Mouse (Mus musculus) MEL (cell line): Measurements from ENCODE around the gene Ppp1r14d. TPM values are rescaled to one million over a fixed set of nuclear protein-coding genes. Genes with fewer than 3 reads are reported as not detected.

Experiments
- DNase-seq: peaks from one replicate; pipeline ENCODE4 v3.0.0; 2011; ENCODE audit warnings: low read depth, low spot score
- H3K27ac ChIP-seq: 2 replicates; pipeline ENCODE4 v1.5.1; 2012; ENCODE audit warnings: low read depth, mild to moderate bottlenecking, control low read depth, low read length, moderate library complexity; ENCODE audit not compliant: control insufficient read depth
- H3K27me3 ChIP-seq, 2 experiments: fragments of 150-350 bp in 1 of 2; sonication (generic) in 1 of 2; 2 replicates each; pipeline ENCODE4 v1.6.1; 2012; ENCODE audit warnings: low read length in 2 of 2, mild to moderate bottlenecking in 2 of 2, improper control_type of control experiment in 1 of 2, moderate library complexity in 1 of 2; ENCODE audit not compliant: insufficient read depth in 2 of 2, control insufficient read depth in 1 of 2
- H3K36me3 ChIP-seq, 2 experiments: 2 replicates each; pipeline ENCODE4 v1.6.1; 2012 to 2014; ENCODE audit warnings: low read length in 2 of 2, improper control_type of control experiment in 1 of 2, inconsistent platforms in 1 of 2, mild to moderate bottlenecking in 1 of 2; ENCODE audit not compliant: insufficient read depth in 2 of 2, control insufficient read depth in 1 of 2
- H3K4me1 ChIP-seq, 2 experiments: fragments of 150-350 bp in 1 of 2; sonication (generic) in 1 of 2; 2 replicates each; pipeline ENCODE4 v1.6.1; 2012; ENCODE audit warnings: low read length in 2 of 2, improper control_type of control experiment in 1 of 2, mild to moderate bottlenecking in 1 of 2; ENCODE audit not compliant: insufficient read depth in 2 of 2, control insufficient read depth in 1 of 2
- H3K4me3 ChIP-seq, 2 experiments: fragments of 150-350 bp in 1 of 2; sonication (generic) in 1 of 2; 2 replicates each; pipeline ENCODE4 v1.5.1; 2012; ENCODE audit warnings: low read depth in 2 of 2, low read length in 2 of 2, mild to moderate bottlenecking in 2 of 2, moderate library complexity in 2 of 2, control low read depth in 1 of 2, improper control_type of control experiment in 1 of 2; ENCODE audit not compliant: control insufficient read depth in 1 of 2, insufficient read depth in 1 of 2
- H3K79me2 ChIP-seq: 2 replicates; pipeline ENCODE4 v1.6.1; 2012; ENCODE audit warnings: mild to moderate bottlenecking, low read length, moderate library complexity; ENCODE audit not compliant: control insufficient read depth, poor library complexity, insufficient read depth
- H3K9ac ChIP-seq: 2 replicates; pipeline ENCODE4 v1.6.1; 2012; ENCODE audit warnings: low read depth, mild to moderate bottlenecking, control low read depth, low read length, moderate library complexity; ENCODE audit not compliant: control insufficient read depth, poor library complexity, severe bottlenecking
- H3K9me3 ChIP-seq: fragments of 150-350 bp; sonication (generic); replicated peaks from 2 replicates; pipeline ENCODE4 v1.6.1; 2012; ENCODE audit warnings: mild to moderate bottlenecking, low read length, improper control_type of control experiment, moderate library complexity; ENCODE audit not compliant: insufficient read depth
- BHLHE40 ChIP-seq: IDR thresholded peaks from 2 replicates; pipeline ENCODE4 v1.6.1; 2012; ENCODE audit warnings: low read depth, mild to moderate bottlenecking, inconsistent platforms, low read length, improper control_type of control experiment, borderline replicate concordance
- E2F4 ChIP-seq: IDR thresholded peaks from 2 replicates; pipeline ENCODE4 v1.6.1; 2011; ENCODE audit warnings: low read depth, low read length, improper control_type of control experiment, borderline replicate concordance
- ELF1 ChIP-seq: IDR thresholded peaks from 2 replicates; pipeline ENCODE4 v1.6.1; 2014; ENCODE audit warnings: low read depth, mild to moderate bottlenecking, inconsistent platforms, low read length, improper control_type of control experiment, moderate library complexity
- ETS1 ChIP-seq: IDR thresholded peaks from 2 replicates; pipeline ENCODE4 v1.6.1; 2012; ENCODE audit warnings: low read depth, mild to moderate bottlenecking, inconsistent platforms, low read length, improper control_type of control experiment, moderate library complexity
- GATA1 ChIP-seq: IDR thresholded peaks from 2 replicates; pipeline ENCODE4 v1.6.1; 2011; ENCODE audit warnings: low read depth, low read length, improper control_type of control experiment
- HCFC1 ChIP-seq: IDR thresholded peaks from 2 replicates; pipeline ENCODE4 v1.6.1; 2012; ENCODE audit warnings: low read depth, mild to moderate bottlenecking, inconsistent platforms, low read length, improper control_type of control experiment, moderate library complexity
- JUND ChIP-seq: IDR thresholded peaks from 2 replicates; pipeline ENCODE4 v1.6.1; 2011; ENCODE audit warnings: low read depth, mild to moderate bottlenecking, improper control_type of control experiment, low read length
- MAFK ChIP-seq: IDR thresholded peaks from 2 replicates; pipeline ENCODE4 v1.6.1; 2011; ENCODE audit warnings: low read depth, mild to moderate bottlenecking, low read length, improper control_type of control experiment, borderline replicate concordance
- MAZ ChIP-seq: IDR thresholded peaks from 2 replicates; pipeline ENCODE4 v1.6.1; 2012; ENCODE audit warnings: low read depth, mild to moderate bottlenecking, inconsistent platforms, low read length, improper control_type of control experiment
- MXI1 ChIP-seq: IDR thresholded peaks from 2 replicates; pipeline ENCODE4 v1.6.1; 2011; ENCODE audit warnings: mild to moderate bottlenecking, low read depth, low read length, improper control_type of control experiment
- MYC ChIP-seq: IDR thresholded peaks from 2 replicates; pipeline ENCODE4 v1.6.1; 2011; ENCODE audit warnings: low read depth, mild to moderate bottlenecking, low read length, improper control_type of control experiment, moderate library complexity
- NRF1 ChIP-seq: IDR thresholded peaks from 2 replicates; pipeline ENCODE4 v1.6.1; 2014; ENCODE audit warnings: low read depth, mild to moderate bottlenecking, inconsistent platforms, low read length, improper control_type of control experiment, moderate library complexity; ENCODE audit not compliant: poor library complexity, insufficient read depth, severe bottlenecking
- POLR2A ChIP-seq, 2 experiments: IDR thresholded peaks; 2 replicates each; pipeline ENCODE4 v1.6.1; 2011 to 2012; ENCODE audit warnings: low read length in 2 of 2, mild to moderate bottlenecking in 2 of 2, control low read depth in 1 of 2, improper control_type of control experiment in 1 of 2, low read depth in 1 of 2, moderate library complexity in 1 of 2; ENCODE audit not compliant: control insufficient read depth in 1 of 2, insufficient read depth in 1 of 2, poor library complexity in 1 of 2
- POLR2AphosphoS2 ChIP-seq: IDR thresholded peaks from 2 replicates; pipeline ENCODE4 v1.6.1; 2011; ENCODE audit warnings: low read length, improper control_type of control experiment
- RAD21 ChIP-seq: IDR thresholded peaks from 2 replicates; pipeline ENCODE4 v1.6.1; 2011; ENCODE audit warnings: mild to moderate bottlenecking, low read depth, low read length, improper control_type of control experiment
- SIN3A ChIP-seq: IDR thresholded peaks from 2 replicates; pipeline ENCODE4 v1.6.1; 2012; ENCODE audit warnings: low read length, improper control_type of control experiment, inconsistent platforms
- TAL1 ChIP-seq: IDR thresholded peaks from 2 replicates; pipeline ENCODE4 v1.6.1; 2012; ENCODE audit warnings: mild to moderate bottlenecking, inconsistent platforms, low read length, moderate library complexity, mixed read lengths
- UBTF ChIP-seq: IDR thresholded peaks from 2 replicates; pipeline ENCODE4 v1.6.1; 2012; ENCODE audit warnings: low read depth, mild to moderate bottlenecking, inconsistent platforms, low read length, improper control_type of control experiment, moderate library complexity, borderline replicate concordance; ENCODE audit not compliant: insufficient read depth
- ZC3H11A ChIP-seq: IDR thresholded peaks from 2 replicates; pipeline ENCODE4 v1.6.1; 2012; ENCODE audit warnings: low read depth, mild to moderate bottlenecking, inconsistent platforms, low read length, improper control_type of control experiment
- ZKSCAN1 ChIP-seq: IDR thresholded peaks from 2 replicates; pipeline ENCODE4 v1.6.1; 2012; ENCODE audit warnings: low read depth, mild to moderate bottlenecking, inconsistent platforms, low read length, improper control_type of control experiment, moderate library complexity
- ZNF384 ChIP-seq: IDR thresholded peaks from 2 replicates; pipeline ENCODE4 v1.6.1; 2012; ENCODE audit warnings: low read depth, mild to moderate bottlenecking, inconsistent platforms, low read length, improper control_type of control experiment
- polyA plus RNA-seq, 2 experiments: library from polyadenylated mRNA; stranded (reverse) in 1 of 2; unstranded in 1 of 2; fragments of >175 nt in 1 of 2; fragments of >200 nt in 1 of 2; gene quantifications; 2 replicates each; pipeline versions ENCODE4 v1.2.1 to v1.2.4; 2012; ENCODE audit warnings: low replicate concordance in 2 of 2, low read depth in 1 of 2; ENCODE audit not compliant: insufficient read length in 2 of 2, insufficient read depth in 1 of 2, missing spikeins in 1 of 2
- total RNA-seq: library from RNA; depleted of rRNA; stranded (reverse); fragments of 300-350 nt; gene quantifications from 2 replicates; pipeline ENCODE4 v1.2.3, GENCODE M21; 2012

Gene Ppp1r14d
- total and polyA plus RNA-seq, 3 experiments, result not detected

DNA sequence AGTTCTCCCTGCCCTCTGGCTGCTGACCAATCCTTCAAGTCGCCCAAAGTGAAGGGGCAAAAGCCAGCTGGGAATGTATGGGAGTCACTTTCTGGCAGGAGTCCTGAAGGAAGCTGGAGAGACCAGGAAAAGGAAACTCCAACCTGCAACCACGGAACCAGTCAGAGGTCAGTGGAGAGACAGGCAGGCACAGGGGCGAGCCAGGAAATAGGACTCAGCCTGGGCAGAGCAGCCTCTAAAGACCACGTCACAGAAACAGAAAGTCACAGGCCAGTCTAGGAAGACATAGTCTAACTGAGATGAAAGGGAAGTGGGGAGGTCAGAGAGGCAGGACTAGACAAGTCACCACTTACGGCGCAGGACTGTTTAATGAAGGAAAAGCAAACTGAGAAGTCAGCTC, 54.1 kb downstream of the Ppp1r14d start:
- Histone ChIP-seq H3K9me3 (no peaks in the 10 kb centered on the region), H3K27me3 (no peaks in the 10 kb centered on the region), H3K4me1 (peaks cover 5 to 27% of the 10 kb centered on the region in 2 experiments; a peak in 3 of 4 replicates), H3K9ac (no peak overlapping the region), H3K27ac (no peak overlapping the region), H3K4me3 (no peak overlapping the region), H3K36me3 (peaks cover 0 to 11% of the 10 kb centered on the region in 2 experiments; a peak in 2 of 4 replicates), H3K79me2 (no peaks in the 10 kb centered on the region)
- no peak for DNase-seq
- TF ChIP-seq E2F4, result no peak
- TF ChIP-seq ZNF384, result no peak
- TF ChIP-seq POLR2A (IDR thresholded peaks at IDR 0.05; ENCODE audit: control insufficient read depth in 1 of 2, insufficient read depth in 1 of 2, low read depth in 1 of 2, low read length in 2 of 2, poor library complexity in 1 of 2), result no peak
- TF ChIP-seq BHLHE40, result no peak
- TF ChIP-seq UBTF, result no peak
- TF ChIP-seq MXI1, result no peak
- no peak for TF ChIP-seq JUND
- no peak for TF ChIP-seq POLR2AphosphoS2
- TF ChIP-seq MAZ, result no peak
- no peak for TF ChIP-seq SIN3A
- no peak for TF ChIP-seq NRF1
- no peak for TF ChIP-seq MAFK
- TF ChIP-seq ELF1, result no peak
- TF ChIP-seq ZKSCAN1, result no peak
- TF ChIP-seq ZC3H11A, result no peak
- no peak for TF ChIP-seq GATA1
- TF ChIP-seq HCFC1, result no peak
- TF ChIP-seq TAL1, result no peak
- no peak for TF ChIP-seq MYC

DNA sequence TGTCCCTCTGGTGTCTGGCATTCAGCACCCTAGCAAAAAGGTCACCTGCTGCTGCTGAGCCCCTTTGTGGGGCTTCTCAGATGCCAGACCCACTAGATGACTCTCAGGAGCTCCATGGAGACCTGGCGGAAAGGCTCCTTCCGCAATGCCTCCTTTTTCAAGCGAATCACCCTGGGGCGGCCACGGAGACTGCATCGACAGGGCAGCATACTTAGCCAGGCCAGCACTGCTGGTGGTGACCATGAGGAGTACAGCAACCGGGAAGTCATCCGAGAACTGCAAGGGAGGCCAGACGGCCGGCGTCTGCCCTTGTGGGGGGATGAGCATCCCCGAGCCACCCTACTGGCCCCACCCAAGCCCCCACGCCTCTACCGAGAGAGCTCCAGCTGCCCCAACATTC, 54.8 kb downstream of the Ppp1r14d start:
- Histone ChIP-seq H3K27ac (no peak overlapping the region), H3K9me3 (no peaks in the 10 kb centered on the region), H3K4me3 (no peak overlapping the region), H3K27me3 (no peaks in the 10 kb centered on the region), H3K36me3 (peaks cover 0 to 12% of the 10 kb centered on the region in 2 experiments; a peak in 2 of 4 replicates), H3K9ac (no peak overlapping the region), H3K4me1 (peaks cover 7 to 31% of the 10 kb centered on the region in 2 experiments; a peak in 3 of 4 replicates), H3K79me2 (no peaks in the 10 kb centered on the region)
- no peak for DNase-seq
- TF ChIP-seq GATA1 (no peak), ETS1 (no peak), MAZ (no peak), RAD21 (no peak)
